Mouse (Mus musculus) layer of hippocampus, postnatal 36 days (tissue): ENCODE measurements around the gene Lrrc45. TPM values are rescaled to one million over a fixed set of nuclear protein-coding genes. Genes with fewer than 3 reads are reported as not detected.
"Not testable (repeated sequence)": the region's sequence is repeated elsewhere in the genome, so short reads cannot be mapped to it uniquely, and the experiment has no call there.

Source experiments
- DNase-seq, 2 experiments: peaks; one replicate each; pipeline ENCODE4 v3.0.0; 2022
- total RNA-seq, 2 experiments: library from RNA; stranded (reverse); gene quantifications; 2 replicates each; pipeline ENCODE4 v1.2.3; 2021

Gene Lrrc45
- total RNA-seq, 2 experiments from 2014 or later, result 56.6 to 69.3 TPM

DNA sequence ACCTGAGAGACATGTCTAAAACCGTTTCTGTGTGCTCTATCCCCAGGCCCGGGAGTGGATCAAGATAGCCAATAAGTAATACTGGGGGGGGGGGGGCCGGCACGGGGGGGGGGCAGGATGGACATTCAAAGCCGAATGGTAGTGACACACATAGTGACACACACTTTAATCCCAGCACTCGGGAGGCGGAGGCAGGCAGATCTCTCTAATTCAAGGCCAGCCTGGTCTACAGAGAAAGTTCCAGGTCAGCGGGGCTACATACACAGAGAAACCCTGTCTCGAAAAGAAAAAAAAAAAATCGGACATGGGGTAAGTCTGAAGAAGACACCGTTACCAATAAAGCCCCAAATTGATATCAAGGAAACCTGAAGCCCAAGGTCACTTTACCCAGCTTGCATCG lies 13.8 kb downstream of the Lrrc45 start:
- no peak for DNase-seq

DNA sequence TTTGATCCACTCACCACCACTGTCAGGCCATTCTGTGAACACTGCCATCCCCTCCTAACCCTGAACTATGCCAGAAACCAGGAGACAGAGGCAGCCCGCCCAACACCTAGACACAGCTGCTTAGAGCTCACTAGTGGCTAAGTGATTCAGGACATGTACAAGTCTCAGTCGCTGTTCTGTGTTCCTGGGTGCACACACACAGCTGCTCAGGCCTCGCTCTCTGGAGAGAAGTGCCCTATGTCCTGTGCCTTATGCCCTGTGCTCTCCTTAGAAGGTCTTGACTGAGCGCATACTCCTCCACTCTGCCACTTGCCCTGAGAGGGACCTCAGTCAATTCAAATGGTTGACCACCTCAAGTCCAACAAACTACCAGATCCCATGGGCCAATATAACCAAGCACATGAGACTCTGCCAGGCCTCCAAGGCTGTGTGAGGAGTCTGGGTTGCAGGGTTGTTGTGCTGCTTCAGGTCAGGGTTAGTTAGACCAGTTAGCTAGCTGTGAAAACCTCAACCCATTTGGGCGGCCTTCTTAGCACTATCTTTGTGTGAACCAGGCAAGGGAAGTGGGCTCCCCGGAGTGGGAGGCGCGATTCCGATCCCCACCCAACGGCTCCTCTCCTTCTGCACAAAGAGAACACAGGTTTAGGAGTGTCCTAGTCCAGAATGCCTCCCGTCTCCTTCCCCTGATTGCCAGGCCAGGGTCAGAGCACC lies 15.0 kb downstream of the Lrrc45 start:
- DNase-seq, result no peak

DNA sequence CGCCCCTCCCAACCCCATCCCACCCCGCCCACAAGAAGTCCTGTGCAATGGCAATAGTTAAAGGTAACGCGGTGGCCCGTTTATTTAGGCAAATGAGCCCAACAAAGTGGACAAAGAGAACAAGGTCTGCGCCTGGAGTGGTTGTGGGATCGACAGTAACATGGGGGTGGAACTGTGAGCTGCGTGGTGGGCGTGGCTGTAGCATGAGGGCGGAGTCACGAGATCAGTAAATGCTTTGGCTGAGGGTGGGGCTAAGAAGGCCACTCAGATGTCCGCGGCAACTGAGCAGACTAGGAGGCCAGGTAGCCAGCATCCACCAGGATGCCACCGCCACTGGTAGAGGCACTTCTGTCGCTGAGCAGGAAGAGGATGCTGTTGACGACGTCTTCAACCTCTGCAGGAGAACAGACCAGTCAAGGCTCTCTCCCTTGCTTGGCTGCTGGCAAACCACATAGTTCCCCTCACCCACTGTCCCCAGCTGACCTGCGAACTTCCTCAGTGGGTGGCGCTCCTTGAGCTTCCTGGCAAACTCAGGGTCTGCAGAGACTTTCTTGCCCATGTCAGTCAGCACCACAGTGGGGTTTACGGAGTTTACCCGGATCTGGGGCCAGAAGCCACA lies 15.8 kb downstream of the Lrrc45 start:
- DNase-seq, result not testable (repeated sequence)

DNA sequence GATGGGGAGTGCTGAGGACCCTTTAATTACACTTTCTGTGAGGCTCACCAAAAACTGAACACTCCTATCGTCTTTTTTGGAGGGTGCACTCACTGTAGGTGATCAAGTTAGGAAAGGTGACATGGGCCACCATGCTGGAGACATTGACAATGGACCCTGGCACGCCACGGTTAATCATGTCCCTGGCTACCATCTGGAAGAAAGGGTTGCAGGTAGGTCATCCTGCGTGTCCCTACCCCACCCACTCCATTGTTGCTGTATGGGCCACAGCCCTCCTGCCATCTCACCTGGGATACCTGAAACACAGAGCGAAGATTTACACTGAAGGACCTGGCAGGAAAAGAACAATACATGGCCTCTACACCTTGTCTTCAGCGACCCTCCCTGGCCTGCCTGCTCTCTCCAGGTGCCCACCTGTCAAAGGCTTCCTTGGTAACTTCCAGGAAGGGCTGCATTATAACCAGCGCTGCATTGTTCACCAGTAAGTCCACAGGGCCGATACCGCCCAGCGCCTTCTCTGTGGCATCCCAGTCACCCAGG lies 16.7 kb downstream of the Lrrc45 start:
- DNase-seq, result no peak

DNA sequence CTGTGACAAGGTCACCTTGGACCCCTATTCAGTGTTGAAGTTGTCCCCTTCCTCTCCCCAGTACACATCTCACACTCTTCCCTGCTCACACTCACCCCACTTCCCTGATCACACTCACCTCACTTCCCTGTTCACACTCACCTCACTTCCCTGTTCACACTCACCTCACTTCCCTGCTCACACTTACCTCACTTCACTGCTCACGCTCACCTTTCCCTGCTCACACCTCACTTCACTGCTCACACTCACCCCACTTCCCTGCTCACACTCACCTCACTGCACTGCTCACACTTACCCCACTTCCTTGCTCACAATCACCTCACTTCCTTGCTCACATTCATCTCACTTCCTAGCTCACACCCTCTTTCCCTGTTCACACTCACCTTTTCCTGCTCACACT lies 17.7 kb downstream of the Lrrc45 start:
- no peak for DNase-seq

DNA sequence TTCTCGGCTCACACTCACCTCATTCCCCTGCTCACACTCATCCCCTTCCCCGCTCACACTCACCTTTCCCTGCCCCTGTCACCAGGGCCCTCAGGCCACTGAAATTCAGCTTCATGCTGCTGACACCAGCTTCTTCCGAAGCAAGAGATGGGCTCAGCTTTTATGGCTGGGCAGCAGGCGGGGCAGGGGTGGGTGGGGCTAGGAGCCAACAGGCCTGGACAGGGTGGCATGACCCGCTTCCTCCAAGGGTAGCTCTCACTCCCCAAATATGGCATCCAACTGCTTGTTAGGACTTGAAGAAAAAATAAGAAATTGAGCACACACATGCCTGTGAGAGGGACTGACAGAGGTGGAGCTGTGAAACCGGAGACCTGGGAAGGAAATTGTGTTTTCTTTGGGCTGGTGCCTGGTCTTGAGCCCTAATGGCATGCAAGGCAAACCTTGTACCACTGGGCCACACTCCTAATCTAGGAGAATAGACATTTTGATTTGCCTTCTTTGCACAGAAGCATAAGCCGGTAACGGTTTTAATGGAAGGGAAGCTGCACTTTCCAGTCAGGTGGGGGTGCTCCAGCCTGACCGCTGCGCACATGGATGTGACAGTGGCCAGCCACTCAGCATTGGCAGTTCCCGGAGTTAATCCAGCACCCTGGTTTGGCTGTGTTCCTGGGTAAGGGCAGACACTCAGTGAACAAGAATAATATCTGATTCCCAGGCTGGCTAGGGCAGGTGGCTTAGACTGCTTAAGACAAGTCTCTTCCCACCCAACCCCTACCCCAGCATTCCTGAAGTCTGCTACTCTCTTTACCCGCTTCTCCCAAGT lies 18.3 kb downstream of the Lrrc45 start, which contains the start of gene Cbr2:
Gene Cbr2 (minus strand): TSS at position 257 of the 823 bp plus-strand sequence.
- DNase-seq, result no peak

DNA sequence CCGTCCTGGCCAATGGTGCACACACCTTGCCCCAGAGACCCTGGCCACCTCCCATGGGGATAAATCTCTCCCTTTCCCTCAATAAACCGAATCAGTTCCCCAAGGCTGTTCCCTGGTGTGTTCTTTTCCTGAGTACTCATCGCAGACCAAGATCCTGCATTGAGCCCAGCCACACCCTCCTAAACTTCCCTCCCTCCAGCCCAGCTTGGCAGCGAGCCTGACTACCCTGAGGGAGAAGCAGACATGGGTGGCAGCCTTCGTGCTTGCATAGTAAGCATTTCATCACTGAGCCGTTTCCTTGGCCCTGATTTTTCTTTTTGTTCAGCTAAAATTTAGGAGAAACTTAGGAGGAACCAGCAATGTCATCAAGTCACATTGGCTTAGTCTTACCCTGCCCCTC lies 19.8 kb downstream of the Lrrc45 start:
- no peak for DNase-seq

DNA sequence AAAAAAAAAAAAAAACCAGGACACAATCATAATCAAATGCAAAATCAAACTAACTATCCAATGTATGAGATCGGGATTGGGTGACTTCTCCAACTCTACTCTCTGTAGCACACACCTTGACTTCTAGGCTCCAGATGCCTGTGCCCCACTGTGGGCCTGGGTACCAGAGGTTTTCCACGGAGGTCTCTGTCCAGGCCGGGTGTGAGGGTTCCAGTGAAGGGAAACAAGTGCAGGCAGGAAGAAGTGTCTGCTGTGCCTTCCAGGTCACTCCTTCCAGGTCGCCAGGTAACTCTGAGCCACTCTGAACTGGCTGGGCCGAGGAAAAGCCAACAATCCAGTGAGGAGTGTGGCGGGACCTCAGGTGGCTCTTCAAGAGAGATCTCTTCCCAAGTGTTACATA lies 22.7 kb downstream of the Lrrc45 start:
- no peak for DNase-seq

DNA sequence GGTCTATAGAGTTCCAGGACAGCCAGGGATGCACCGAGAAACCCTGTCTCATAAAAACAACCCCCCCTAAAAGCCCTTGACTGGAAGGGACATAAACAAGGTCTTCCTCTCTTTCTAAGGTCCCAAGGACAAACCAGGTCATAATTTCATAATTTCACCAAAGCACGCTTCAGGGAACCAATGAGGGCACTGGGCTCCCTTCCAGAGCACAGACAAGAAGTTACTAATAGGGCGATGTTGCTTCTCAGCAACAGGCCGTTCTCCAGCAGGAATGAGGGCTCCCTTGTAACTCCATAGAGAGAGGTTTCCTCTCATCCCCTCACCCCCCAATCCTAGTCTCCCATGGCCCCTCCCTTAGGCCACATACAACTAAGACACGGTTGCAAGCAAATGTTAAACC lies 27.3 kb downstream of the Lrrc45 start:
- DNase-seq, result no peak

DNA sequence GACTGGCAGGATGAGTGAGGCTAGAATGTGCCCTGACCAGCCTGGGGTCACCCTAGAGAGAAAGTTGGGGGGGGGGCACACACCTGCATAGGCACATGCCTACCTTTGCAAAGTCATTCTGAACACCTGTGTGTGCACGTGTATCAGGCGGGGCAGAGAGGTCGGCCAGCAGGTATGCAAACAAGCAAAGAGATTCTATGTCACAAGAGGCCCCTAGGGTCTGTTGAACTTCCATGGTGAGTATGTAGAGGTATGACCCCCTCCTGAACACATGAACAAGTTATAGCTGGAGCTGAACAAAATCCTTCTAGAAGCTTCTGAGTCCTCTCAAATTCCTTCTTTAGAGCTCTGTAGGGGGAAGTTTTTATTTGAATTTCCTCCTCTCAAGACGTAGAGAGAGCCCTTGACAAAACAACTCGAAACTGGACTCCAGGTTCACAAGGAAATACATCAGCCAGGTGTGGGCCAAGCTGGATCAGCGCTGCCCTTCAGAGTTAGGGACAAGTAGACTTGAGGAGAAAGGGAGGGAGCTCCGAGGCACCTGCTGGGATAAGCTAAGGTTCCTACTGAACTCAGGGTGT lies 30.5 kb downstream of the Lrrc45 start:
- DNase-seq, result no peak

DNA sequence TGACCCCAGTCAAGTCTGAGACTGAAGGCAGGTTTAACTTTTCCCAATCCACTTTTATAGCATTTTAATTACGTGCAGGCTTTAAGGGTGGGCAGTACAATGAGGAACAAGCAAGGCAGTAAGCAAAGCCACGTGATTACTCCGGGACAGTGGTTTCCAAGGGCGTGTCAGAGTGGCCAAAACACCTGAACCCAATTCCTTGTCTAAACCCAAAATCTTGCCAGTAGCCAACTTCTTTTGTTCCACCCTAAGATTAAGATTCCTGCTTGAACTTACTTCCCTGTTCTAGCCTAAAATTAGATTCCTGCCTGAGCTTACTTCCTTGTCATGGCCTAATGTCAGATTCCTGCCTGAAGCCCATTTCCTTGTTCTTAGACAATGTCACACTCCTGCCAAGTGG lies 34.2 kb downstream of the Lrrc45 start:
- no peak for DNase-seq

DNA sequence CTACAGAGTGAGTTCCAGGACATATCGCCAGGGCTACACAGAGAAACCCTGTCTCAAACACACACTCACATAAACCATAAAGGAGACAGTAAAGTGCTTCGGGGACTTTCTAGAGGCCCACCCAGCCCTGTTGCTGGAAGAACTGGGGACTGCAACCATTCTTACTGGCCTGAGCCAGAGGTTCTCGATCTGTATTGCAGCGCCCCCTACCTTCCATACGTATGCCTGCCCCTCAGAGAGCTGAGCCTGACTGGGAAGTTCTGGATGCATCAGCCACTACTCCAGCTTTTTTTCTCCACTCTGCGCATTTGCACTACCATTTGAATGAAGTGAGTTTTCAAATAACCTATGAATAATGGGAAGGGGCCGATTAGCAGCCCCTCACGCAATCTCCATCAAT lies 35.7 kb downstream of the Lrrc45 start:
- DNase-seq, result no peak

DNA sequence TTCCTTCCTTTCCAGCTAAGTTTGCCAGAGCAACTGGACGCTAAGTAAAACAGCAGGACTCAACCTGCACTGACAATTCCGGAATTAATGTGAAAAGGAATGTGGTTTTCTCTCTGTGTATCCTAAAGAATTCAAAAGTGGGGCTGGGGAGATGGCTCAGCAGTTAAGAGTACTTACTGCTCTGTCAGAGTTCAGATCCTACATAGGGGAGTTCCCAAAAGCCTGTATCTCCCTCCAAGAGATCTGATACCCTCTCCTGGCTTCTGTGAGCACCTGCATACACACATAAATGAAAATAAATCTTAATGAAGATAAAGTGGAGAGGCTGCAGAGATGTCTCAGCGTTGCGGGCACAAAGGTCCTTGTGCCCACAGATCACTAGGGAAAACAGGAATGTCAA lies 37.9 kb downstream of the Lrrc45 start:
- DNase-seq, result no peak

DNA sequence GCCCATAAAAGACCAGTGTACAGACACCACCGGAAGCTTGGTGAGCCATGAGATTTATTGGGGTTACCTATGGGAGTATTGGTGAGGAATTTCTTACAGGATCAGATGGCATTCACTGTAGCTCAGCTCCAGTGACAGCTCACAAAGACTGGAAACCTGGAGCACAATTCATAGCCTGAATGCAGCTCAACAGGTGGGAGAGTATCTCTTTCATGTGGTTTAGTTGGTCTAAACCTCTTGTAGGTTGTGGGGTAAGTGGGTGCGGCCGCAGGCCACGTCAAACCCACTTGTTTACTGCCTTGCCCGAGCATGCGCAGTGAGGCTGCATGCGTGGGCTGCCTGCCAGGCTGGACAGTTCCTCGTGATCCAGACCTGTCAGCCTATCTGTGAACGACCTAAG lies 46.5 kb downstream of the Lrrc45 start:
- no peak for DNase-seq

DNA sequence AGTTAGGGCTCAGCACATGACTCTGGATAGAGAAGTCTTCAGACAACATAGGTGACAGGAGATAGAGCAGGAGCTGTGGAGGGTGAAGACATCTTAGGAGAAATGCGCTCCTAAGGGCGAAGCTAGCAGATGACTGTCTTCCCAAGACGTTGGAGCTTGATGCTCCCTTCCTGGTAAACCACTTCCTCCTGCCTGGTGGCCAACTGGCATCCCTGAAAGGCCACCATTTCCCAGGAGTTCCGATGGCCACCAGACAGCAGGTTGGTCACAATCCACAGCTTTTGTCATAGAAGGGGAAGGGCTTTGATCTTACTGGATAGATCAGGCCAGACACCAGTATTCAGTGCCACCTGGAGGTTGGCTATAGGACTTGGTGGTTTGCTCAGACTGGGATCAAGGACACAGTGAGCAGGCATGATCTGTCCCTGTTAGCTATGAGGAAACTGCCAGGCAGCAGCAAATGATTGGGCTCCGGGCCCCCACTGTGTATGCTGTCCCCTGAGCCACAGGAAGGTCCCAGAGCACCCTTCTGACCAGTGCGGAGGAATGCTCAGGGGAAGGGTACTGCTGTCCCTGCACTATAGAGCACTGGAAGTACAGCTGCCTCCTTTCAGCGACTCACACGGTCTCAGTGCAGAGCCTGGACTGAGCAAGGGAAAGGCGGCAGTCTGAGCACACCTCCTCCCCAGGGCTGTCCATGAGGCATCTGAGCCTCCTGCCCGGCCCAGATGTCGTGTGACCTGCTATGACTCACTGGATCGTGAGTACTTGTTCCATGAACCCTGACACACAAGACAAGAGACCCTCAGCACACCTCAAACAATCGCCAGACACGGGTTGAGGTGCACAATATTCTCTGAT lies 48.3 kb downstream of the Lrrc45 start:
- DNase-seq, result no peak

DNA sequence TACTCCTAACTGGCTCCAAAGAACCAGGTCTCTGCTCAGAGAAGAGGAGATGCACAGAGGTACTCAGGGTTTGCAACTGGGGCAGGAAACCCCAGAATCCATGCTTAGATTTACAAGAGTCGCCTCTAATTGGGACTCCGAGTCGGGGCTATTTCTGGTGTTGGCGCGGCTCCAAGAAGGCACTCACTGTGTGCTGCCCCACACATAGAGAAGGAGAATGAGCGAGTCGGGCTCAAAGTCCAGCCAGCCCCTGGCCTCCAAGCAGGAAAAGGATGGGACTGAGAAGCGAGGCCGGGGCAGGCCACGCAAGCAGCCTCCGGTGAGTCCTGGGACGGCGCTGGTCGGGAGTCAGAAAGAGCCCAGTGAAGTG lies 48.9 kb downstream of the Lrrc45 start, which contains the start of gene Hmga1b:
Gene Hmga1b (plus strand): TSS at position 123 of the 370 bp plus-strand sequence.
- DNase-seq, result not testable (repeated sequence)

DNA sequence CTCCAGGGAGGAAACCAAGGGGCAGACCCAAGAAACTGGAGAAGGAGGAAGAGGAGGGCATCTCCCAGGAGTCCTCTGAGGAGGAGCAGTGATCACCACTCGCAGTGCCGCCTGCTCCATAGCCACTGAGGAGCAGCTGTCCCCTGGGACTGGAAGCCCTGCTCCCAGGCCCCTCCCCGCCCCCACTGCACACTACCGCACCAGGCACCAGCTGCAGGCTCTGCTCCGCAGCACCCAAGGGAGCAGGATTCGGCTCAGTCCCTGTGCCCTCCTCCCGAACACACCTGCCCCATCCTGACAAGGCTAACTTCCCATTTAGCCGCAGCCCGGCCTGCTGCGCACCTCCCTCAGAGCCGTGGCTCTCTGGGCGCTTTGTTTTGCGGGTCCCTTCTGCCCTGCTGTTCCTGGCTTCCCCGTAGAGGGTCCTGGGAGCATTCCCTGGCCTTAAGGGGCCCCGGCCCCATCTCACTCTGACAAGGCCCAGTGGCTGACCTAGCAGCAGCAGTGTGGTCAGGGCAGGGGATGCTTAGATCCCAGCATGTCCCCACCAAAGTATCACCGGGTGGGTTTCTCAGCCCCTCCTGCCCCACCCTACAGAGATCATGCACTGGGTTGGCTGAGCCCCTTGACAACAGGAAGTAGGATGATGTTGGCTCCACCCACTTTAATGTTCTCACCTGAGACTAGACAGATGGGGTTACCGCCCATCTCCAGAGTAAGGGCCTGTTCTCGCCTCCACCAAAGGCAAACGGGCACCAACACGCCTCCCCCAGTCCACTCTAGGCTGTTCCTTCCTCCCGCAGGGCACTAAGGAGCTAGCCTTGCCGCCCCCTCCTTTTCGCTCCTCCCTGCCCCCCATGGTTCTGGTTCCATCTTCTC lies 49.6 kb downstream of the Lrrc45 start:
- DNase-seq, result not testable (repeated sequence)

DNA sequence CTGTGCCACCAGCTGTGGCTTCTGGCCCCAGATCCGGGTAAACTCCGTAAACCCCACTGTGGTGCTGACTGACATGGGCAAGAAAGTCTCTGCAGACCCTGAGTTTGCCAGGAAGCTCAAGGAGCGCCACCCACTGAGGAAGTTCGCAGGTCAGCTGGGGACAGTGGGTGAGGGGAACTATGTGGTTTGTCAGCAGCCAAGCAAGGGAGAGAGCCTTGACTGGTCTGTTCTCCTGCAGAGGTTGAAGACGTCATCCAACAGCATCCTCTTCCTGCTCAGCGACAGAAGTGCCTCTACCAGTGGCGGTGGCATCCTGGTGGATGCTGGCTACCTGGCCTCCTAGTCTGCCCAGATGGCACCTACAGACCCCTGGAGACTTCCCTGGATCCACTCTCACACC lies 53.3 kb downstream of the Lrrc45 start:
- DNase-seq, result not testable (repeated sequence)

DNA sequence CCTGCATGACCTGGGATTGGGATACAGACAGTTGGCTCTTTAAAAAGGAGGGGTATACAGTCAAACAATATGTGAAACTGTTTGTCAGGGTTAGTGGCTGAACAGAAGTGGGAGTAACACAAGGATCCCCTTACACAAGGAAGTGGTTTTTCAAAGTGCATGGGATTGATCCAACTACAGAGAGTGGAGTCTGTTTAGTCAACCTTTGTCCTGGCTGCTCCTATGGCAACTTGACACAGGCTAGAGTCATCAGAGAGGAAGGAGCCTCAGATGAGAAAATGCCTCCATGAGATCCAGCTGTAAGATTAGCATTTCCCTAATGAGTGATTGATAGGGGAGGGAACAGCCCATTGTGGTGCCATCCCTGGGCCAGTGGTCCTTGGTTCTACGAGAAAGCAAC lies 54.5 kb downstream of the Lrrc45 start:
- DNase-seq, result no peak
